Mouse (Mus musculus): Measurements from ENCODE around the gene Pls1. TPM values are rescaled to one million over a fixed set of nuclear protein-coding genes. Genes with fewer than 3 reads are reported as not detected.

Pls1 gene
- total and polyA plus RNA-seq, 2 experiments from 2014 or later: 0.77 to 2.9 TPM

DNA sequence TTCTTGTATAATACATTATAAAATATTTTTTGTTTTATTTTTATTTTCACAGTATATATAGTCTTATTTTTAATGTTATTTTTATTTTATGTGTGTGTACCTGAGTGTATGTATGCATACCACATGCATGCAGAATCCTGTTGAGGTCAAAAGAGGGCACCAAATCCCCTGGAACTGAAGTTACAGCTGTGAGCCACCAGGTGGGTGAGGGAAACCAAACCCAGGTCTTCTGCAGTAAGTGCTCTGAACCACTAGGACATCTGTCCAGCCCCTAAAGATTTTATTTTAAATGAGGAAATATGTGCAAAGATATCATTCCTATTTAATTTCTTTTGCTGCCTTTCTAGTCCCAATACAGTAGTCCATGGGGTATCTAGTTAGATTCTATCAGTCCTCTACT, 136.2 kb downstream of the Pls1 start:
- DNase-seq (ENCODE audit: low spot score): no peak
- Histone ChIP-seq H3K9me3 (ENCODE audit: low read length) (no peaks in the 10 kb centered on the region), H3K27me3 (ENCODE audit: insufficient read depth, low read length) (no peaks in the 10 kb centered on the region), H3K4me2 (ENCODE audit: low read depth, low read length, poor library complexity, severe bottlenecking) (no peak overlapping the region), H3K9ac (replicated peaks; ENCODE audit: low read length, poor library complexity, severe bottlenecking) (no peak overlapping the region), H3K27ac (ENCODE audit: low read depth, low read length) (no peak overlapping the region), H3K36me3 (ENCODE audit: insufficient read depth, low read length) (peaks cover 23% of the 10 kb centered on the region), H3K4me3 (ENCODE audit: low read depth, low read length) (no peak overlapping the region), H3K4me1 (ENCODE audit: insufficient read depth, low read length) (no peaks in the 10 kb centered on the region)
- no peak for ATAC-seq (ENCODE audit: low FRiP score)
- 0 out of 2 replicates have a peak, but pooled peaks have one; percentile 34 for TF ChIP-seq CTCF (IDR thresholded peaks at IDR 0.05)

DNA sequence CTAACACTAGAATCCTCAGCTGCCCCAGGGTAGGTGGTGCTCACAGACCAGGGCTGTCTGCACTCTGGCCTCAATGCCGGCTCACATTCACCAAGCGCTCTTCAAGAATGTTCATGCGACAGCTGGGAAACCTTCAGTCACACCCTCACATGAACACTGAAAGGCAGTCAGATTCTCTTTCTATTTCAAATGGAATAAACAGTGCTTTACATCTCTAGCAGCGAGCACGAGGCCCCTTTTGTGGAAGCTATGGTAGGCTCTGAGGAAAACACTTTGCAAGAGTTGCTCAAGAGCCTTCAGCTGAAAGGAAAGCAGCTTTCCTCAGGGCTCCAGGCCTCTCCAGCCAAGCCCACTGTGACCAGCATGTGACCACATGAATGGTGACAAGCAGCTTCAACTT, 139.7 kb downstream of the Pls1 start:
- ATAC-seq (ENCODE audit: low FRiP score) (no peak), DNase-seq (ENCODE audit: low spot score) (no peak)
- Histone ChIP-seq H3K27ac (ENCODE audit: low read depth, low read length) (no peak overlapping the region), H3K4me3 (ENCODE audit: low read depth, low read length) (no peak overlapping the region), H3K9ac (replicated peaks; ENCODE audit: low read length, poor library complexity, severe bottlenecking) (no peak overlapping the region), H3K4me2 (ENCODE audit: low read depth, low read length, poor library complexity, severe bottlenecking) (no peak overlapping the region), H3K27me3 (ENCODE audit: insufficient read depth, low read length) (no peaks in the 10 kb centered on the region), H3K36me3 (ENCODE audit: insufficient read depth, low read length) (peaks cover 19% of the 10 kb centered on the region), H3K9me3 (ENCODE audit: low read length) (no peaks in the 10 kb centered on the region), H3K4me1 (ENCODE audit: insufficient read depth, low read length) (no peaks in the 10 kb centered on the region)
- WGBS: 92% methylated on average over 5 of the region's 5 CpGs
- TF ChIP-seq CTCF (IDR thresholded peaks at IDR 0.05): no peak

DNA sequence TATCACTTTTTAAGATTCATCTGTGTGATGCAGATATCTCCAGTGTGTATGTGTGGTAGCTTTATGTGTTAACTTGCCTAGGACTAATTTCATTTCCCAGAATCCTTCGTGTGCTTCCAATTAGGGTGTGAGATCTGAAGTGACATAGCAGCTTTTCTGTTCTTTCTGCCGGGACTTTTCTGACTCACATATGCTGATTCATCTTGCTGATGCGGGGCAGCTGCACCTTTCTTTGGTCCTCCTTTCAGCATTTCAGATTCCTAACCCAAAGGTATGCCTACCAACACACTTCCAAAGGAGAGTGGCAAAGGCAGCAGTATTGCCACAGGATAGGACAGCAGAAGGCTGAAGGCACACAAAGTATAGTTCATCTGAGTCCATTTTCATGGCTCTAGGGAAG, 141.0 kb downstream of the Pls1 start:
- DNase-seq (ENCODE audit: low spot score): no peak
- 86% methylated on average over 3 of the region's 3 CpGs for WGBS
- no peak for ATAC-seq (ENCODE audit: low FRiP score)
- TF ChIP-seq CTCF (IDR thresholded peaks at IDR 0.05): no peak
- H3K9me3 ChIP-seq (ENCODE audit: low read length): no peaks in the 10 kb centered on the region
- H3K9ac ChIP-seq (replicated peaks; ENCODE audit: low read length, poor library complexity, severe bottlenecking): no peak overlapping the region
- H3K27ac ChIP-seq (ENCODE audit: low read depth, low read length): no peak overlapping the region
- H3K27me3 ChIP-seq (ENCODE audit: insufficient read depth, low read length): no peaks in the 10 kb centered on the region
- peaks cover 15% of the 10 kb centered on the region for H3K36me3 ChIP-seq (ENCODE audit: insufficient read depth, low read length)
- no peaks in the 10 kb centered on the region for H3K4me1 ChIP-seq (ENCODE audit: insufficient read depth, low read length)
- no peak overlapping the region for H3K4me3 ChIP-seq (ENCODE audit: low read depth, low read length)
- no peak overlapping the region for H3K4me2 ChIP-seq (ENCODE audit: low read depth, low read length, poor library complexity, severe bottlenecking)

Other genes starting within 250 kb of the Pls1 start
- gene Pcolce2, start 207.7 kb downstream of the Pls1 start, total RNA-seq (2014; rRNA removed): 0.66 and 1.7 TPM in 2 replicates
- 2.0 and 2.1 TPM in 2 replicates for gene Pcolce2, start 207.7 kb downstream of the Pls1 start, polyA plus RNA-seq (2015; fragmentation: Nextera tagmentation; extraction: Ambion mirVana)
- gene Trpc1, start 94.9 kb downstream of the Pls1 start, total RNA-seq (2014; rRNA removed): 22.3 and 25.0 TPM in 2 replicates
- gene Trpc1, start 94.9 kb downstream of the Pls1 start, polyA plus RNA-seq (2015; fragmentation: Nextera tagmentation; extraction: Ambion mirVana): 5.4 and 7.1 TPM in 2 replicates
- gene Atr, start 12.3 kb upstream of the Pls1 start, total RNA-seq (2014; rRNA removed): 22.9 and 23.0 TPM in 2 replicates
- 5.6 and 6.6 TPM in 2 replicates for gene Atr, start 12.3 kb upstream of the Pls1 start, polyA plus RNA-seq (2015; fragmentation: Nextera tagmentation; extraction: Ambion mirVana)
- gene Xrn1, start 109.4 kb upstream of the Pls1 start, total RNA-seq (2014; rRNA removed): 18.4 and 25.1 TPM in 2 replicates
- 12.2 and 15.7 TPM in 2 replicates for gene Xrn1, start 109.4 kb upstream of the Pls1 start, polyA plus RNA-seq (2015; fragmentation: Nextera tagmentation; extraction: Ambion mirVana)